Mouse (Mus musculus): ENCODE results near the gene Vmn1r68. TPM values are rescaled to one million over a fixed set of nuclear protein-coding genes. Genes with fewer than 3 reads are reported as not detected.

Vmn1r68 gene
- not detected for total RNA-seq (2023)

DNA sequence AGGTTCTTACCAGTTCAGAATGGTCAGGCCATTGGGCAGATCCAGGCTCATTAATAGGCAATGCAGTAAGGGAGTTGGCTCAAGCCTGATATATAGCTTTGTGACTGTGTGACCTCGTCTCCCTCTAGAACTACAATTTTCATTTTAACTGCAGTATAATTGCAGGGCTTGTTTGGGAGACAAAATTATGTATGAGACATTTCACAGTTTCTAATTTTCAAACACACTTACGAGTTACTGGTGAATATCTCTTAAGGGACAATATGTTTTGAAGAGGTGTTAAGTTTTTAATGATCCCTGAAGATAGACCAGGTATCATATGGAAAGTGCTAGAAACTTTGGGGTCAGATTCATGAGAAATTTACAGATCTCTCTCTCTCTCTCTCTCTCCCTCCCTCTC lies at the start of gene Vmn1r68:
Vmn1r68 (minus strand) TSS at position 101 of the 400 bp plus-strand sequence.

GRCm38 (mm10) chr7:10494786-10495521 lies 63.3 kb downstream of the Vmn1r68 start, which contains the start of gene Zik1:
TSS of gene Zik1 (minus strand) at chr7:10495394.

Other genes with a start within 250 kb of the Vmn1r68 start
- not detected for gene Vmn1r67, start 115.2 kb downstream of the Vmn1r68 start, total RNA-seq (2023)
- 1.1 TPM for gene Zik1, start 63.1 kb downstream of the Vmn1r68 start, total RNA-seq (2023)
- gene Vmn1r69, start 55.2 kb upstream of the Vmn1r68 start, total RNA-seq (2023), result not detected
- gene Vmn1r70, start 73.0 kb upstream of the Vmn1r68 start, total RNA-seq (2023), result not detected
- not detected for gene Nlrp4b, start 129.3 kb upstream of the Vmn1r68 start, total RNA-seq (2023)
- gene Vmn1r71, start 195.9 kb upstream of the Vmn1r68 start, total RNA-seq (2023), result not detected

All from CD4-positive naive resting alpha-beta T cell, adult 57 days (primary cell).